Mouse (Mus musculus): ENCODE results near the gene Tceanc2.
A peak's percentile ranks its signal among the peaks of the same experiment; 100 is the strongest.
"Not testable (repeated sequence)": the region's sequence is repeated elsewhere in the genome, so short reads cannot be mapped to it uniquely, and the experiment has no call there.

Tceanc2 gene

DNA sequence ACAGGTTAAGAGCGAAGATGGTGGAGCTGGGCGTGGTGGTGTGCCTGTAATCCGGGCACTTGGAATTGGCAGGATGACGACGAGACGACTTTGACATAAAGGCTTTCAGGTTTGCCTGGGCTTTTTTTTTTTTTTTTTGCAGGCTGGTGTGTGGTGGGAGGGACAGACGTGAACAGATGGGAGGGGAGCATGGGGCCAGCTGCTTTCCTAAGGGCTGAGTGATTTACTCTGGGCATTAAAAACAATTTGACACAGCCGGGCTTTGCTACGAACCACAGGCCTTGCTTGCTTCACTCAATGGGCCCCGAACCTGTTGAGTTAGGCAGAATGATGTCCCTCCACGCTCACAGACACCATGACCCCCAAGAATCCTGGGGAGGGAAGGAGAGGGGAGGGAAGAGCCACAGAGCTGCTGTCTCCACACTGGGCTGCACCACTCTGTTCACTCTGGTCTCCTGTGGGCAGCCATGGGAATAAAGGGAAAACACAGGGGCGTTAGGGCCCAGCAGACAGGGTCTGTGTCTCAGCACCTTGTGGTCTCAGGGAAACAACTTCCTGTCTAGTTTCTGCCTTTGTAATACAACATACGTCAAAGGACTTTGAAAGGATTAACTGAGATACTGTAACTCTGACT is 51.9 kb downstream of the Tceanc2 start:
- DNase-seq (ENCODE audit: low spot score) = no peak

DNA sequence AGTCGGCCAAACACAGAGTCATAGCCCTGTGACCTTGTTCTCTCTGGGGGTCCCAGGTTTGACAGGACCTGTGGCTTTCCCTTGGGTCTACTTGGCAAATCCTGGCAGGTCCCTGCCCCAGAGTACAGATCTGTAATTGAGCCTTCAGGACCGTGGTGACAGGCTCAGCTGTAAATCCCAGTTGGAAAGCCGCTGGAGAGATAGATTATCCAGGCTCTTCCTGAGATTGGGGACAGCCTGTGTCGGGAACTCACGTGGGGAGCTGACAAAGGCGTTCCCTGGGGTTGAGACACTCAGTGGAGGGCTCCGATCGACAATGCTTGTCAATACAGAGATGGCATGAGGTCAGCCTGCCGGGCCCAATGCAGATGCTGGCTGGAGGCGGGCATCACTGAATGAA is 52.5 kb downstream of the Tceanc2 start:
- no peak for DNase-seq (ENCODE audit: low spot score)

- DNase-seq (ENCODE audit: low spot score) = no peak
Observed at GRCm38 (mm10) chr4:107125101-107125500, 53.8 kb downstream of the Tceanc2 start.

- DNase-seq (ENCODE audit: low spot score) = no peak
Observed at GRCm38 (mm10) chr4:107124376-107124775, 54.5 kb downstream of the Tceanc2 start.

- no peak for DNase-seq (ENCODE audit: low spot score)
Observed at GRCm38 (mm10) chr4:107121165-107121943, 57.6 kb downstream of the Tceanc2 start.

DNA sequence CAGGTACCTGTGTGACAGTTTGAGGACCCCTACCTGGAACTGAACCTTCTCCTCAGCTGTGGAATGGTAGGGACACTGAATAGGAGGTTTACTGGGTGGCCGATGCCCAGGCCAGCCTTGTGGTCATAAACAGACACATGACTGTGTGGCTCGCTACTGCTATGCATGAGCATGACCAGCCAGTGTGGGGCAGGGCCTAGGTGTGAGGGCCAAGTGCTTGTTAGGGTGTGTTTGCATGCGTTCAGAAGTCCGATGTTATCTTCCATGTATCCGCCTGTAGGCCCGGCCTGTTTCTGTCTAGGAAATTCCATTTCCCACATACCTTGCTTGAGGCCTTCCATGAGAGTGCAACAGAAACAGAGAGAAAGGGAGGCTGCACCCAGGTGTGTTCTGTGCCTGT is 58.2 kb downstream of the Tceanc2 start:
- no peak for DNase-seq (ENCODE audit: low spot score)

DNA sequence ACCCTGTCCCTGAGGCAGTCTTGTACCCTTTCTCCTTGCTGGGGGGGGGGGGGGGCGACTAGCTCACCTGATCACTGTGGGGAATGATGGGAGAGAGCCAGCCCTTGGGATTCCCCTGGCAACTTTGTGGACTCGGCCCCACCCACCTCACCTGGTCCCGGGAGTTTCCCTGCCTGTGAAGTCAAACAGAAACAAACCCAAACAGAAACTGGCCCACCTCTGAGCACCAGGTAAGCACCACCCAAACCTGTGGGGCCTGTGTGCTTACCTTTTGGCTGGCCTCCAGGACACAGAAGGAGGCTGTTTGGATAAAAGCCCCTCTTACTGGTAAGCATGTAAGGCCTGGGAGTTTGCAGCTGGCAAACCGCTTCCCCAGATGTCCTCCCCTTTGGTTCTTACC is 59.9 kb downstream of the Tceanc2 start:
- no peak for DNase-seq (ENCODE audit: low spot score)

- no peak for DNase-seq (ENCODE audit: low spot score)
Observed at GRCm38 (mm10) chr4:107117741-107118385, 61.1 kb downstream of the Tceanc2 start.

- DNase-seq (ENCODE audit: low spot score) = no peak
Observed at GRCm38 (mm10) chr4:107114278-107114677, 64.6 kb downstream of the Tceanc2 start.

DNA sequence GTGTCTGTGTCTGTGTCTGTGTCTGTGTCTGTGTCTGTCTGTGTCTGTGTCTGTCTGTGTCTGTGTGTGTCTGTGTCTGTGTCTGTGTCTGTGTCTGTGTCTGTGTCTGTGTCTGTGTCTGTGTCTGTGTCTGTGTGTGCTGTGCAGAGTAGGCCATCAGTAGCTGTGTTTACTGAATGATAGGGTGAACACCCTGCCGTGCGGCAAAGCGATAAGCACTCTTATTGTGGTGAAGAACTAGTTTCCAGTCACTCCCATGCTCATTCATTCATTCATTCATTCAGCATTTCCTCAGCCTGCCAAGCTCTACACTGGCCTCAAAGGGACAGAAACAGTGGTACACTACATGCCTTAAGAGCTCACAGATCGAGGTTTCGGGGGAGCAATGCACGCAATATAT is 69.7 kb downstream of the Tceanc2 start:
- DNase-seq (ENCODE audit: low spot score) = not testable (repeated sequence)

DNA sequence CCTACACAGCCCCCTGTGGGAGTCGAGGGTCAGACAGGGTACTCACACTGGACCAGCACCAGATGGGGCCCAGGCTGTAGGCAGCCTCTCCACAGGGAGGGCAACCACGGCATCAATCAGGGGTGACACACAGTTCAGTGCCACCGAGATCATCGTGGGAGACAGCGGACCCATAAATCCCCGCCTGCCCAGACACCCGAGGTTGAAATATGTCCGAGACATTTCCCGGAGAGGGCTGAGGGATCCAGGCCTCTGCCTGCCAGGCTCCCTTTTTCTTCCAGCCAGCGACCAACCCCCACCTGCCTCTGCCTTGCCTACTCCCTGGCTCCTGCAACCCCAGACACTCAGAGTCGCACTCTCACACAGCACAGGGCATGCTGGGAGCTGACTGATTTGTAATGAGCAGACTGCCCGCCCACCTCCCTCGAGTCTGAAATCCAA is 70.6 kb downstream of the Tceanc2 start:
- DNase-seq (ENCODE audit: low spot score) = no peak

DNA sequence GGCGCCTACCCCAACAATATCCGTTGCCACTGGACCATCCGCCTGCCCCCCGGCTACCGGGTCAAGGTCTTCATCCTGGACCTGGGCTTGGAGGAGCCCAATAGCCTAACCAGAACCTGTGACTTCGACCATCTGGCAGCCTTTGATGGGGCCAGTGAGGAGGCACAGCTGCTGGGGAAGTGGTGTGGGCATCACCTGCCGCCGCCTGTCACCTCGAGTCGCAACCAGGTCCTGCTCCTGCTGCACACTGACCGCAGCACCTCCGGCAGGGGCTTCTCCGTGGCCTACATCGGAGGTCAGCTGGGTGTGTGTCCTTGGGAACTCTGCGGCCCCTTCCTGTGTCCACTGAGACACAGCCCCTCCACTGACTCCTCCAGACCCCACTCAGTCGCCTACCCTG is 72.1 kb downstream of the Tceanc2 start:
- no peak for DNase-seq (ENCODE audit: low spot score)

DNA sequence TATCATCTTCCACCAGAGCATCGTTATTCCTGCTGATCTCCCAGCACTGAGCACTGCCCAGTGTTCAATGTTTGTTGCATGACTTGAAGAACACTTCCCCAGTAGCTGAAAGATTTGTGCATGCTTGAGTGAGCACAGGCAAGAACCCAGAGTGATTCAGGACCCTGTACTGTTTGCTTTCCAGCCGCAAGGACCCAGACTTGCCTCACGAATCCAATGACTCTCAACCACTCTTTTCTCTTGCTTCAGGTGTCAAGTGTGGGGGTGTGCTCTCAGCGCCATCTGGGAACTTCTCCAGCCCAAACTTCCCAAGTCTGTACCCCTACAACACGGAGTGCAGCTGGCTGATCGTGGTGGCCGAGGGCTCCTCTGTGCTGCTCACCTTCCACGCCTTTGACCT is 76.7 kb downstream of the Tceanc2 start:
- DNase-seq (ENCODE audit: low spot score) = no peak

DNA sequence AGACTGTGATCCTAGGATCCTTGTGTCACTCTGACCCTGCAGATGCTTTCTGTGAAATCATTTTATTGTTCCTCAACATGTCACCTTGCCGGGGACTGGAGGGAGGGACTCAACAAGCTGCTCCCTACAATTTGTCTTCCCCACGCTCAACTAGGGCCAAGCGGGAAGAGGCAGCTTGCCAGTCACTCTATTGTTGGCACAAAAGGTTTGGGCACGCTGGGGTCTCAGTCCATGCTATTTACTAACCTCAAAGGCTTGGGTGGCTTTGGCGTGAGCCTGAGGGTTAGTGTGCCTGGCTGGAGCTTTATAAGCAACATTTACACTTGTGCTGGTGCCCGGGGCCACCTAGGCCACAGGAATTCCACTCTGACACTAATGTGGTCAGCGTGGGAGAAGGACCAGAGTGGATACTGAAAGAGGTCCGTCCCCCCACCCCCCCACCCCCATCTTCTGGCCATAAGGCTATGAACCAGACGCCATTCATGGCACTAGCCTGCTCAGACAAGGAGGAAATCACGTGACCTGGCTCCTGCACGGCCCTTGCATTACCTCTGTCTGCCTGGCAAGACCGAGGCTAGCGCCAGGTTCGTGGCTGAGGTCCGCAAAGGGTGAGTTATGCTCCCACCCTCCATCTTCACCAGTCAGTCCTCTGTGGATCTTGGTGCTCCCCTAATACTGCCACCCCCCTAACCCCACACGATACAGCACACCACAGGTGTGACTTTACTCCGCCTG is 80.0 kb downstream of the Tceanc2 start:
- DNase-seq (ENCODE audit: low spot score) = no peak

- DNase-seq (ENCODE audit: low spot score) = no peak
Observed at GRCm38 (mm10) chr4:107098375-107098774, 80.5 kb downstream of the Tceanc2 start.

GRCm38 (mm10) chr4:107097871-107098270 is 81.0 kb downstream of the Tceanc2 start:
- DNase-seq (ENCODE audit: low spot score) = no peak

- no peak for DNase-seq (ENCODE audit: low spot score)
Observed at GRCm38 (mm10) chr4:107096841-107097373, 82.0 kb downstream of the Tceanc2 start, which contains the start of gene Cdcp2. Gene Cdcp2 (plus strand): TSS chr4:107096891.

DNA sequence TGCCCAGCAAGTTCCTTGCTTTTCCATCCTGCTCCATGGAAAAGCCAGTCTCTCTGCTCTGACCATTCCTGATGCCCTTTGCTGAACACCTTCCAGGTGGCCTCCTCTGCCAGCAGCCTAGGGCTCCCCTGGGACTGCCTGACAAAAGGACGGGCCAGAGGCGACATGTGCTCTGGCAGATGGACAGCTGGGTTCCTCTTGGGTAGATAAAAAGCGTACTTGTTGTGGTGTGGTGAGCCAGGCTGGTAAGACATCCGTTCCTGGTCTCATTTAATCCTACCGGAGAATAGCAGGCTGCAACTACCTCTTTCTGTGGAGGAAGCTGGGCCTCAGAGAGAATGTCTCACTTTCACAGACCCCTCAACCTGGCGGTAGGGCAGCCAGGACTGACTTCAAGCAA is 82.9 kb downstream of the Tceanc2 start:
- no peak for DNase-seq (ENCODE audit: low spot score)

DNA sequence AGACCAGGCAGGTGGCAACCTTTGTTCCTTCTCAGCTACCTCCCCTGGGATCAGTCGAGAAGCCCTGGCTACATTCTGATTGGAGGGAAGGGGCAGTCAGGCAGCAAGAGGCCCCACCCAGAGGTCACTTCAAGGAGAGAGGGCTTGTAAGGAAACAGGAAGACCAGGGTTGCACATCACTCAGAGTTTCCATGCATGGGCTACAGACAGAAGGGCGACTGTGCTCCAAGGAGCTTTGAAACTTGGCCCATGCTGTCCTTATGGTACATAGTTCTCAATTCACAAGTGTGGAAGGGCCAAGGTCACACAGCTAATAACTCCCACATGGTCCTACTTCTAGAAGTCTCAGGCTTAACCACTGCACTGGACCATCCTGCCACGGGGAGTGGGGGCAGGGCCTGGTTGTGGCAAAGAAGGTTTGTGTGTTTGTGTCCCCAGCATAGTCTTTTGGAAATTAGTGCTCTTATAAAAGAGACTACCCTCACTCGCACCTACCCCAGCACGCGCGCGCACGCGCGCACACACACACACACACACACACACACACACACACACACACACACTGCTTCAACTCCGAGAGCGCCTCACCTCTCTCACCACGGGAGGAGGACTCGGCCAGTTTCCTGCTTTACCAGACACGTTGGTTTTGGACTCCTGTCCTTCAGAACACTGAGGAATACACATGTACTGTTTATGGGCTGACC is 84.3 kb downstream of the Tceanc2 start:
- DNase-seq (ENCODE audit: low spot score) = no peak

GRCm38 (mm10) chr4:107091696-107092095 is 87.2 kb downstream of the Tceanc2 start:
- no peak for DNase-seq (ENCODE audit: low spot score)

GRCm38 (mm10) chr4:107084858-107085257 is 94.1 kb downstream of the Tceanc2 start:
- peak; percentile 83 for DNase-seq (ENCODE audit: low spot score)
